Mouse (Mus musculus): Measurements from ENCODE around the gene Gm16451. TPM values are rescaled to one million over a fixed set of nuclear protein-coding genes. Genes with fewer than 3 reads are reported as not detected.

The Gm16451 gene
- total RNA-seq (2023) = not detected

GRCm38 (mm10) chr7:22118145-22118544 is at the start of gene Gm16451:
TSS of gene Gm16451 (minus strand) at chr7:22118245.

GRCm38 (mm10) chr7:22163935-22164334 is 45.9 kb upstream of the Gm16451 start, which contains the start of gene Vmn1r142:
TSS of gene Vmn1r142 (minus strand) at chr7:22164035.

GRCm38 (mm10) chr7:22134641-22135040 is 16.6 kb upstream of the Gm16451 start, which contains the start of gene Gm10666:
TSS of gene Gm10666 (minus strand) at chr7:22134741.

GRCm38 (mm10) chr7:22068757-22069156 is 49.3 kb downstream of the Gm16451 start, which contains the start of gene Vmn1r139:
TSS of gene Vmn1r139 (plus strand) at chr7:22069057.

Other genes with a start within 250 kb of the Gm16451 start
- gene Gm5891, start 197.0 kb downstream of the Gm16451 start, total RNA-seq (2023) = not detected
- gene Vmn1r137, start 123.7 kb downstream of the Gm16451 start, total RNA-seq (2023) = not detected
- gene Vmn1r138, start 89.3 kb downstream of the Gm16451 start, total RNA-seq (2023) = not detected
- not detected for gene Gm6176, start 61.9 kb downstream of the Gm16451 start, total RNA-seq (2023)
- gene Vmn1r139, start 49.2 kb downstream of the Gm16451 start, total RNA-seq (2023) = not detected
- not detected for gene Gm10666, start 16.5 kb upstream of the Gm16451 start, total RNA-seq (2023)
- not detected for gene Vmn1r142, start 45.8 kb upstream of the Gm16451 start, total RNA-seq (2023)
- gene Vmn1r143, start 71.1 kb upstream of the Gm16451 start, total RNA-seq (2023) = not detected
- gene Gm8653, start 83.0 kb upstream of the Gm16451 start, total RNA-seq (2023) = not detected
- gene Gm8453, start 111.2 kb upstream of the Gm16451 start, total RNA-seq (2023) = not detected
- not detected for gene Gm4187, start 211.5 kb upstream of the Gm16451 start, total RNA-seq (2023)